Mouse (Mus musculus) ES-E14 (cell line): ENCODE measurements around the gene Pmm2.

Experiments
- CHD2 ChIP-seq: IDR thresholded peaks from 2 replicates; pipeline ENCODE4 v1.6.1; 2014; ENCODE audit warnings: mild to moderate bottlenecking, low read depth, low read length, inconsistent platforms
- HCFC1 ChIP-seq: IDR thresholded peaks from 2 replicates; pipeline ENCODE4 v1.6.1; 2012; ENCODE audit warnings: low read length, inconsistent platforms, borderline replicate concordance; ENCODE audit not compliant: insufficient read depth
- MAFK ChIP-seq: IDR thresholded peaks from 2 replicates; pipeline ENCODE4 v1.6.1; 2014; ENCODE audit warnings: mild to moderate bottlenecking, low read depth, low read length, inconsistent platforms; ENCODE audit not compliant: insufficient read depth

DNA sequence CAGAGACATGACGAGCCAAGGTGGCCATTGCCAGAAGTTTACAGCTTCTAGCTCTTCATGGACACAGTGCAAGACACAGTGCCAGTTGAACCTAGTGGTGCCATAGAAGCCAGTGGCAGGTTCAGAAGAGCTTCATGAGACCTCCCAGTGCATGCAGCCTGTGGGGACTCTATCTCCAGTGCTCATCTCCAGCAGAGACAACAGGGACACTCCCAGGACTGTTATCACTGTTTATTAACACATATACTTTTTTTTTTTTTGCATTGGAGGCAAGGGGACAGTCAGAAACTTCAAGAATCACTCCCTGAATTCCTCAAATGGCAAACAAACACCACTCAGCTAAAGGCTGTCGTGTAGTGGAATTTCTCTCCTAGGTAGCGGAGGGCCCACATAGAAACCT is 24.0 kb upstream of the Pmm2 start:
- no peak for TF ChIP-seq MAFK
- no peak for TF ChIP-seq HCFC1
- TF ChIP-seq CHD2 = no peak
